Mouse (Mus musculus) heart, embryonic 14.5 days (tissue): ENCODE measurements around the gene Rere. TPM values are rescaled to one million over a fixed set of nuclear protein-coding genes. Genes with fewer than 3 reads are reported as not detected.

Experiments used
- ATAC-seq: fragments of 200-750 bp; cut with Nextera tagmentation; 2 replicates; pipeline ENCODE4 v1.8.0; 2017; ENCODE audit warnings: low read depth, moderate TSS enrichment; ENCODE audit not compliant: insufficient number of reproducible peaks, insufficient read depth, low FRiP score
- H3K27ac ChIP-seq, 2 experiments: fragments of 200-500 bp in 1 of 2; fragments of 300-500 bp in 1 of 2; sonication (generic) in 1 of 2; replicated peaks in 1 of 2; 2 replicates each; pipeline ENCODE4 v1.5.1; 2012 to 2014; ENCODE audit warnings: low read depth in 2 of 2, low read length in 2 of 2, control low read depth in 1 of 2, mild to moderate bottlenecking in 1 of 2, mixed read lengths in 1 of 2; ENCODE audit not compliant: control insufficient read depth in 1 of 2, insufficient read depth in 1 of 2
- H3K27me3 ChIP-seq: fragments of 300-500 bp; sonication (generic); 2 replicates; pipeline ENCODE4 v1.6.1; 2014; ENCODE audit warnings: mild to moderate bottlenecking, low read length, control low read depth; ENCODE audit not compliant: control insufficient read depth, insufficient read depth
- H3K36me3 ChIP-seq: fragments of 300-500 bp; sonication (generic); 2 replicates; pipeline ENCODE4 v1.6.1; 2014; ENCODE audit warnings: mild to moderate bottlenecking, control low read depth, low read length, mixed read lengths; ENCODE audit not compliant: control insufficient read depth, insufficient read depth
- H3K4me1 ChIP-seq, 2 experiments: fragments of 200-500 bp in 1 of 2; fragments of 300-500 bp in 1 of 2; sonication (generic) in 1 of 2; 2 replicates each; pipeline ENCODE4 v1.6.1; 2012 to 2014; ENCODE audit warnings: low read length in 2 of 2, control low read depth in 1 of 2, mixed read lengths in 1 of 2; ENCODE audit not compliant: control insufficient read depth in 2 of 2, insufficient read depth in 2 of 2
- H3K4me2 ChIP-seq: fragments of 300-500 bp; sonication (generic); 2 replicates; pipeline ENCODE4 v1.6.1; 2014; ENCODE audit warnings: mild to moderate bottlenecking, low read length
- H3K4me3 ChIP-seq, 2 experiments: fragments of 200-500 bp in 1 of 2; fragments of 300-500 bp in 1 of 2; sonication (generic) in 1 of 2; 2 replicates each; pipeline ENCODE4 v1.5.1; 2012 to 2014; ENCODE audit warnings: low read length in 2 of 2, mild to moderate bottlenecking in 2 of 2, control low read depth in 1 of 2, low read depth in 1 of 2, moderate library complexity in 1 of 2; ENCODE audit not compliant: control insufficient read depth in 1 of 2, insufficient read depth in 1 of 2
- H3K9ac ChIP-seq: fragments of 300-500 bp; sonication (generic); 2 replicates; pipeline ENCODE4 v1.6.1; 2014; ENCODE audit warnings: mild to moderate bottlenecking, low read length
- H3K9me3 ChIP-seq: fragments of 300-500 bp; sonication (generic); 2 replicates; pipeline ENCODE4 v1.6.1; 2016; ENCODE audit warnings: low read length, control low read depth; ENCODE audit not compliant: control insufficient read depth
- WGBS: fragments of 180-500 bp; shearing (Covaris S2); extraction: QIAGEN DNeasy Blood & Tissue Kit; methylation state at CpG from one replicate; pipeline ENCODE4 v1.1.7; 2014; 5-methylcytosine and 5-hydroxymethylcytosine counted together
- polyA plus RNA-seq: library from polyadenylated mRNA; unstranded; fragments of >200 nt; fragmentation: Nextera tagmentation; extraction: Ambion mirVana; gene quantifications from 2 replicates; pipeline ENCODE4 v1.2.1, GENCODE M21; 2014

Gene Rere
- polyA plus RNA-seq, 1 experiment from 2014 or later, result 28.5 TPM

DNA sequence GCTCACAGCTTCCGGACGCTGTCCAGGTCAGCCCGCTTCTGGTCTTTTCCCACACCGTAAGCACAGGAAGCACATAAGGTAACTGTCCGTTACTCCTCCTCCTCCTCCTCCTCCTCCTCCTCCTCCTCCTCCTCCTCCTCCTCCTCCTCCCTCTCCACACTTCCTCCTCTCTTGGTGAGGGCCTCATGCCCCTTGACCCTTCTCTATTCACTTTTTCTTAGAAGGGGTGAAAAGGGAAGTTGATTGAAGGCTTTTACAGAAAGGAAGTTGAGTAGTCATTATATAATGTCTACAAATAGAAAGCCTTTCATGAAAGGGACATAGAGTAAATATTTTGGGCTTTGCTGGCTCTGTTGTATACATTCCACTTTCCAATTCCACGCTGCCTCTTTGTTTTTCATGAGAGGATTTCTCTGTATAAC is 68.2 kb downstream of the Rere start:
- 79% methylated on average over 6 of the region's 6 CpGs for WGBS
- no peaks in the 10 kb centered on the region for H3K27me3 ChIP-seq
- ATAC-seq, result no peak
- H3K4me2 ChIP-seq, result no peak overlapping the region
- H3K27ac ChIP-seq, result no peak overlapping the region
- H3K9me3 ChIP-seq, result no peaks in the 10 kb centered on the region
- H3K9ac ChIP-seq, result no peak overlapping the region
- no peaks in the 10 kb centered on the region for H3K36me3 ChIP-seq
- H3K4me3 ChIP-seq, result no peak overlapping the region
- H3K4me1 ChIP-seq, result peaks cover 2 to 21% of the 10 kb centered on the region in 2 experiments; a peak in 3 of 4 replicates

DNA sequence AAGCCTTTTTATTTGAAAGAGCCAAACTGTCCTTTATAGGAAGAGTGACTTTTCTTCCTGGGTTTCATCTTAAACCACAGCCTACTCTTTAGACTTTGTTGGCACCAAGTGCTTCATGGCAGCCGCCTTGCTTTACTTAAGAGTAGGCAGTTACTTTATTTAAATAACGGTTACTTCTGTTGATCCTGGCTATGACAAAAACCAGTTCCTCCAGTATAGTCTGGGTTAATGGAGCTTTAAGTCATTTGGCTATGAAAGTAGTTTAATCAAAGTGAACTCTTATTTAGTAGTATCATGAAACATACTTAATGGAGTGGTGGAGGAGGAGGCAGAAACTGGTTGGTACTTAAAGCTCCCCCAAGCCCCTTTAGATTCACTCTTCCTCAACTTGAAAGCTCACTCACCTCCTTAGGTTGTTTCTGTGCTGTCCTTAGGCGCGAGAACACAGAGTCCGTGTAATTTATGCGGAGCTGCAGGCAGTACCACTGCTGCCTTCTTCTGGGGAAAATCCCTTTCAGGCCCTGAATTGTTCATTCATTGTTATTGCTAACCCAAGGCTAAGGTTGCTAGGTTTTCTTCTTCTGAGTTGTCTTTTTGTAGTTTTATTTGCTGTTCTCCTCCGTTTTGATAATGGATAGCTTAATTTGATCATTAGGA is 70.1 kb downstream of the Rere start:
- ATAC-seq, result no peak
- Histone ChIP-seq H3K27ac (no peak overlapping the region), H3K4me3 (no peak overlapping the region), H3K9me3 (no peaks in the 10 kb centered on the region), H3K4me2 (no peak overlapping the region), H3K4me1 (peaks cover 2 to 21% of the 10 kb centered on the region in 2 experiments; a peak in 3 of 4 replicates), H3K27me3 (no peaks in the 10 kb centered on the region), H3K36me3 (no peaks in the 10 kb centered on the region), H3K9ac (no peak overlapping the region)
- WGBS, result 71% methylated on average over 7 of the region's 7 CpGs

DNA sequence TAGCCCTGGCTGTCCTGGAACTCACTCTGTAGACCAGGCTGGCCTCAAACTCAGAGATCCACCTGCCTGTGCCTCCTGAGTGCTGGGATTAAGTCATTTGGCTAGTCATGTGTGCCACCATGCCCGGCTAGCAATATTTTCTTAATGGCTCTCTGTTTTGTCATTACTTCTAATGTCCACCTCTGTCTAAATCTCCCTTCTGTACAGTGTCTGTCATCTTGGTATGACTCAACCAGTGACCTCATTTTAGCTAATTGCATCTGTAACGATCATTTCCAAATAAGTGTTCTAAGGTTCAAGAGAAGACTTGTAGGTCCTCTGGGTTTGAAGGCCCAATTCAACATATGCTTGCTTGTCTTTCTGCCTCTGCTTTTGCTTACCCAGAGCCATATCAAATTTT is 71.3 kb downstream of the Rere start:
- no peak for ATAC-seq
- H3K27ac ChIP-seq, result no peak overlapping the region
- no peak overlapping the region for H3K9ac ChIP-seq
- 83% methylated on average over 2 of the region's 2 CpGs for WGBS
- H3K36me3 ChIP-seq, result no peaks in the 10 kb centered on the region
- no peak overlapping the region for H3K4me2 ChIP-seq
- no peaks in the 10 kb centered on the region for H3K9me3 ChIP-seq
- no peaks in the 10 kb centered on the region for H3K27me3 ChIP-seq
- peaks cover 2 to 16% of the 10 kb centered on the region in 2 experiments; a peak in 3 of 4 replicates for H3K4me1 ChIP-seq
- no peak overlapping the region for H3K4me3 ChIP-seq

DNA sequence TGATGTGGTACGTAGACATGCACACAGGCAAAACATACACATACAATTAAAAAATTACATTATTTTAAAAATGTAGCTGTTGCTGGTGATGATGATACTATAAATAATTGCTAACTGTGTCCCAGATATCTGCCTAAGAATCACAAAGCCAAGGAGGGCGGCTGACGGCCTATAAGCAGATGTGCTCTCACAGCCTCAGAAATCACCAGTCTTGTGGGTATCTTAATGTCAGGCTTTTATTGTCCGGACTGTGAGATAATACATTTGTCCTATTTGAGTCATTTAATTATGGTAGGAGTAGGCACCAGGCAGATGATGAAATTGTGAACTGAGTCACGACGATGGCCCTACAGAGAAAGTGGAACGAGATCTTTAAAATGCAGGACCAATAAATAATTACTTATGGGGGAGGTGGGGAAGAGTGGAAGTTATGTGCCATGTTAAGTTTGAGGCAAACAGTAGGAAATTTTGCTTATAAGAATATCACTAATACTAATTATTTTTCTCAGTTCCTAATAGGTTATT is 72.0 kb downstream of the Rere start:
- no peak for ATAC-seq
- H3K36me3 ChIP-seq, result no peaks in the 10 kb centered on the region
- H3K4me1 ChIP-seq, result peaks cover 2 to 16% of the 10 kb centered on the region in 2 experiments; a peak in 3 of 4 replicates
- no peak overlapping the region for H3K4me2 ChIP-seq
- no peak overlapping the region for H3K9ac ChIP-seq
- no peaks in the 10 kb centered on the region for H3K9me3 ChIP-seq
- H3K27me3 ChIP-seq, result no peaks in the 10 kb centered on the region
- no peak overlapping the region for H3K27ac ChIP-seq
- H3K4me3 ChIP-seq, result no peak overlapping the region
- WGBS, result 91% methylated on average over 7 of the region's 7 CpGs

DNA sequence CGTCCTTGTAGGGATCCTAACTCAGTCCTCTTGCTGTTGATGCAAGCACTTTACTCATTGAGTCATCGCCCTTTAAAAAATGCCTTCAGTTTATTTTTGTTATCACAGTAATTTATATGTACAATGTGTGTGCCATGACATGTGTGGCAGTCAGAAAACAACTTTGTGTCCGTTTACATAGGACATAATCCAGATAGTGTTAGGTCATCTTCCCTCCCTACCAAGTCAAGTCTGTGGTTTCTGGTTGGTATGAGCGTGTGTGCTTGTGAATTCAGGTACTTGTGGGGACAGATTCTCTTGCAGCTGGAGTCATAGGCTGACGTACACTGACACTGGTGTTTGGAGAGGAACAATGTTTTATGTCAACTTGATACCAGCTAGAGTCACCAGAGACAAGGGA is 74.4 kb downstream of the Rere start:
- no peaks in the 10 kb centered on the region for H3K36me3 ChIP-seq
- no peaks in the 10 kb centered on the region for H3K27me3 ChIP-seq
- no peak overlapping the region for H3K4me2 ChIP-seq
- no peak overlapping the region for H3K4me3 ChIP-seq
- H3K4me1 ChIP-seq, result peaks cover 0 to 6% of the 10 kb centered on the region in 2 experiments; a peak in 2 of 4 replicates
- no peaks in the 10 kb centered on the region for H3K9me3 ChIP-seq
- no peak overlapping the region for H3K27ac ChIP-seq
- 74% methylated on average over 5 of the region's 5 CpGs for WGBS
- ATAC-seq, result no peak
- H3K9ac ChIP-seq, result no peak overlapping the region

DNA sequence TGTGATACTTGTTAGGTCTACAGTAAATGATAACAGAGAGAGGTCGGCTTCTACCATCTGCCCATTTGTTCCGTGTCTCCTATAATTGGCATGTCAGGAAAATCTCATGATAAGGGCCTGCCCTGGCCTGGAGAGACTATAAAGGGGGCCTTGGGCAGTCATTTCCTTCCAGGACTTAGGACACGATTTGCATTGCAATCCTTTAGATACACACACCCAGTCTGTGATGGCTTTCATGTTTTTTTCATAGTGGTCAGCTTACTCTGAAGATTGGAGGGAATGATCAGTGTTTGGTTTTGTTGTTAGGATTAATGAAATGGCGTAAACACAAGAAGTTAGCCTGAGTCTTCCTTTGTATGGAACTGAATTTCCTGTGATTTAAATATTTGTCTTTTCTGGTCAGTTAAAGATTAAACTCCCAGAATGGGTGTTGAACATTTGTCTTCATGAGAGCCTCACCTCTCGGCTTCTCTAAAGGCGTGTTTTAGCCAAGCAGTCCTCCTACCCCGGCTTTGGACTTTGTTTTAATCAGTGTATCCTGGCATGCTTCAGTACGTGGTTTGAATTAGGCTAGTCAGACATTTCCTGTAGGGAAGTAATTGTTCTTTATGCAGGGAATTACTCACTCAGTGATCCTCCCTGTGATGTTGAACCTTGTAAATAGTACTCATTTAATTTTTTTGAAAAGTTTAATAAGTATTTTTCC is 80.7 kb downstream of the Rere start:
- no peaks in the 10 kb centered on the region for H3K9me3 ChIP-seq
- no peak for ATAC-seq
- H3K9ac ChIP-seq, result no peak overlapping the region
- peak overlapping the region; percentile 37 to 67 for H3K27ac ChIP-seq
- H3K4me1 ChIP-seq, result peaks cover 5 to 28% of the 10 kb centered on the region in 2 experiments
- H3K4me3 ChIP-seq, result no peak overlapping the region
- no peaks in the 10 kb centered on the region for H3K27me3 ChIP-seq
- H3K4me2 ChIP-seq, result peak overlapping the region; percentile 34
- WGBS, result 13% methylated on average over 8 of the region's 8 CpGs
- H3K36me3 ChIP-seq, result no peaks in the 10 kb centered on the region

DNA sequence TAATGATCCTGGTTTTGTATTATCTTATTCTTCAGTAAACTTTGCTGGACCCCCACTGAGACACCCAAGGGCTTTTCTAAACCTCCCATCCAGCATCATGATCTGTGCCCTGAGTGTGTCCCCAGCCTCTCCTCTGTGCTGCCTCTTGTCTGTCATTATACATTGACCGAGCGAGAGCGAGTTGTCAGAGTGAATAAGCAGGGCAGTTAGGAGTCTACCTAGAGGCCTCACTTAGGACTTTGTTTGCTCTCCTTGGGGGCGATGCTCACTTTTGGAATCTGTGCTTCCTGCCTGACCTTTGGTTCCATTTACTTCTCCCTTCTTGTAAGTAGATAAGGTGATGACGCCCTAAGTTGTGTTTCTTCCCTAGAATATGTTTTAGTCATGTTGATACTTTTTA is 81.4 kb downstream of the Rere start:
- ATAC-seq, result no peak
- H3K4me3 ChIP-seq, result no peak overlapping the region
- no peak overlapping the region for H3K4me2 ChIP-seq
- H3K27ac ChIP-seq, result no peak overlapping the region; a peak in 1 of 4 replicates
- peaks cover 5 to 29% of the 10 kb centered on the region in 2 experiments for H3K4me1 ChIP-seq
- no peak overlapping the region; the same call in 1 of the 2 replicates for H3K9ac ChIP-seq
- 23% methylated on average over 5 of the region's 5 CpGs for WGBS
- no peaks in the 10 kb centered on the region for H3K9me3 ChIP-seq
- no peaks in the 10 kb centered on the region for H3K36me3 ChIP-seq
- H3K27me3 ChIP-seq, result no peaks in the 10 kb centered on the region
